Mouse (Mus musculus): Measurements from ENCODE around the gene Nek8. TPM values are rescaled to one million over a fixed set of nuclear protein-coding genes. Genes with fewer than 3 reads are reported as not detected.

The Nek8 gene
- polyA plus RNA-seq, 1 experiment, result 17.9 TPM

DNA sequence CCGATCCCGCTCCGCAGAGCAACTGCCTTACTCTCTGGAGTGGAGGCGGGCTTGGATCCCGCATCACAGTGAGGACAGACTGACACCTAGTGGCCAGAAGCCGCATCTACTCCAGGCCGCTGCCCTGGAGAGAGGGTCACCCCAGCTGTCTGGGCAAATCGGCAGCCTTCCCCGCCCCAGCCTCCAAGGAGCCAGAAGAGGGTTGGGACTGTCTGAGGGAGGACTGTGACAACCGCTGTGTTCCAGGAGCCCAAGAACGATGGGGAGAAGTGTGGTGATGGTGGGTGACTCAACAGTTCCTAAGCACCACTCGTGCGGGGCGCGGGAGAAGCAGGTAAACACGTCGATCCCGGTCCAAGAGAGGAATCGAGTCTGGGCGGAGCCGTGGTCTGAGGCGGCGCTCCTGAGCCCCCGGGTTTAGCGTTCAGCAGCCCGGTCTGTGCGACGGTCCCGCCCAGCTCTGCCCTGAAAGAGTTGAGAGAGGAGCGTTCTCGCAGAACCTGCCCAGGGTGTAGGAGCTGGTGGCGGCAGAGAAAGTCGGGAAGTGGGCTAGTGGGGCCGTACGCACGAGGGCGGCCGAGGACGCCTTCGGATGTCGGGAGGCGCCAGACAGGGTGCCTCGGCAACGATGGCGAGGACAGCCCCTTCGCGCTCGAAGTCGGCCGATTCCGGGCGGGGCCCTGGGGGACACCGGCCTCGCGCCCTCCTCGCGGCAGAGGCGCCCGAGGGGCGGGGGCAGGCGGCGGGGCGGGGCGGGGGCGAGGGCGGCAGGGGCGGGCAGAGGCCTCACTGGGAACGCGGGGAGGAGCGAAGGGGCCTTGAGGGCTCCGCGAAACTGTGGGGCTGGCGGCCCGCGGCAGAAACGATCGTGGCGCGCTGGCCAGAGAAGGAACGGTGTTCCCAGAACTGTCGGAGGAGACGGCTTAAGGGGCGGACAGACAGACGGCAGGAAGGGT is 1.7 kb upstream of the Nek8 start:
- TF ChIP-seq CTCF (IDR thresholded peaks at IDR 0.05; ENCODE audit: borderline replicate concordance, insufficient read depth, low read length) (peak; percentile 88), POLR2A (IDR thresholded peaks at IDR 0.05; ENCODE audit: low read depth, low read length) (peak; percentile 72)
- Histone ChIP-seq H3K27ac (ENCODE audit: insufficient read depth, low read length) (peak overlapping the region; percentile 90), H3K4me1 (ENCODE audit: control insufficient read depth, insufficient read depth, low read length) (peaks cover 5% of the 10 kb centered on the region), H3K4me3 (ENCODE audit: insufficient read depth, low read length) (peak overlapping the region; percentile 63)

DNA sequence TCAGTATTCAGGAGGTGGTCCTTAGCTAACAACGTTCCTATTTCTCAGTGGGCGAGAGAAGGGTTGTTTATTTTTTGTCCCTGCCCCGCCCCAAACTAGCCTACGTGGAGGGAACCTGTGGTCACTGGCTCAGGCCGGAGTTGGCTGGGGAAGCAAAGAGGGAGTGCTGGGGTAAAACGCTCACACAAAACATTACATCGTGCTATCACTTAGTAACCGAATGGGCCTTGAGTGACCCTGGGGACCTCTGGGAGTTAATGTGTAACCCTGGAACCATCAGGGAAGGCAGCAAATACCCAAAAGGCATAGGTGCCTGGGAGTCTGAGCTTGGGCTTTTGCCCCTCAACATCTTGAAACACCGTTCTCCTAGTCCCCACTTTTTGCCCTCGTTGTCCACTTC is 962 bp upstream of the Nek8 start:
- peak overlapping the region; percentile 59 for H3K4me3 ChIP-seq (ENCODE audit: insufficient read depth, low read length)
- TF ChIP-seq POLR2A (IDR thresholded peaks at IDR 0.05; ENCODE audit: low read depth, low read length) (no peak; the same call in 1 of the 2 replicates), CTCF (IDR thresholded peaks at IDR 0.05; ENCODE audit: borderline replicate concordance, insufficient read depth, low read length) (no peak)
- H3K4me1 ChIP-seq (ENCODE audit: control insufficient read depth, insufficient read depth, low read length), result peaks cover 5% of the 10 kb centered on the region

GRCm38 (mm10) chr11:78176905-78177331 is 443 bp upstream of the Nek8 start:
- Histone ChIP-seq H3K4me3 (ENCODE audit: insufficient read depth, low read length) (peak overlapping the region; percentile 59), H3K4me1 (ENCODE audit: control insufficient read depth, insufficient read depth, low read length) (peaks cover 5% of the 10 kb centered on the region), H3K27ac (ENCODE audit: insufficient read depth, low read length) (peak overlapping the region; percentile 98)
- TF ChIP-seq CTCF (IDR thresholded peaks at IDR 0.05; ENCODE audit: borderline replicate concordance, insufficient read depth, low read length) (no peak), POLR2A (IDR thresholded peaks at IDR 0.05; ENCODE audit: low read depth, low read length) (no peak)

More for the DNA sequence above, 962 bp upstream of the Nek8 start:
- H3K27ac ChIP-seq (ENCODE audit: insufficient read depth, low read length), result peak overlapping the region; percentile 98

GRCm38 (mm10) chr11:78175771-78176401 is 589 bp downstream of the Nek8 start:
- Histone ChIP-seq H3K4me3 (ENCODE audit: insufficient read depth, low read length) (peak overlapping the region; percentile 59), H3K4me1 (ENCODE audit: control insufficient read depth, insufficient read depth, low read length) (peaks cover 5% of the 10 kb centered on the region), H3K27ac (ENCODE audit: insufficient read depth, low read length) (peak overlapping the region; percentile 98)
- no peak for TF ChIP-seq CTCF (IDR thresholded peaks at IDR 0.05; ENCODE audit: borderline replicate concordance, insufficient read depth, low read length)
- TF ChIP-seq POLR2A (IDR thresholded peaks at IDR 0.05; ENCODE audit: low read depth, low read length), result no peak

DNA sequence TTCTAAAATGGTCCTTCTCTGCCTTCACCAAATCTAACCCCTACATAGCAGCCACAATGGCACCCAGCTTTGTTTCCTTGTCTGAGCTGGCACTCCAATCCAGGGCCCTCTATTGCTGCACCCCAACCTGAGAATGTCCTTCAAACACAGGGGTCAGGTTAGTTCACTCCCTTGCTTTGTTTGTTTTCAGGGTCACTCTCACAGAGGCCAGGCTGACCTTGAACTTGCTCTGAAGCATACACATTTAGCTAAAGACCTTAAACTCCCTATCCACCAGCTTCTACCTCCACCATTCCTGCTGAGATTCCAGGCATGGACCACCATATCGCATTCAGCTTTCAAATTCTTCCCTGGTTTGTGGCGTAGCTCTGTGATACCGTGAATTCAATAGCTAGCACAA is 2.0 kb downstream of the Nek8 start:
- H3K4me3 ChIP-seq (ENCODE audit: insufficient read depth, low read length), result no peak overlapping the region
- no peaks in the 10 kb centered on the region; the same call in none of the 2 replicates for H3K4me1 ChIP-seq (ENCODE audit: control insufficient read depth, insufficient read depth, low read length)
- TF ChIP-seq POLR2A (IDR thresholded peaks at IDR 0.05; ENCODE audit: low read depth, low read length), result no peak
- no peak for TF ChIP-seq CTCF (IDR thresholded peaks at IDR 0.05; ENCODE audit: borderline replicate concordance, insufficient read depth, low read length)
- H3K27ac ChIP-seq (ENCODE audit: insufficient read depth, low read length), result no peak overlapping the region

DNA sequence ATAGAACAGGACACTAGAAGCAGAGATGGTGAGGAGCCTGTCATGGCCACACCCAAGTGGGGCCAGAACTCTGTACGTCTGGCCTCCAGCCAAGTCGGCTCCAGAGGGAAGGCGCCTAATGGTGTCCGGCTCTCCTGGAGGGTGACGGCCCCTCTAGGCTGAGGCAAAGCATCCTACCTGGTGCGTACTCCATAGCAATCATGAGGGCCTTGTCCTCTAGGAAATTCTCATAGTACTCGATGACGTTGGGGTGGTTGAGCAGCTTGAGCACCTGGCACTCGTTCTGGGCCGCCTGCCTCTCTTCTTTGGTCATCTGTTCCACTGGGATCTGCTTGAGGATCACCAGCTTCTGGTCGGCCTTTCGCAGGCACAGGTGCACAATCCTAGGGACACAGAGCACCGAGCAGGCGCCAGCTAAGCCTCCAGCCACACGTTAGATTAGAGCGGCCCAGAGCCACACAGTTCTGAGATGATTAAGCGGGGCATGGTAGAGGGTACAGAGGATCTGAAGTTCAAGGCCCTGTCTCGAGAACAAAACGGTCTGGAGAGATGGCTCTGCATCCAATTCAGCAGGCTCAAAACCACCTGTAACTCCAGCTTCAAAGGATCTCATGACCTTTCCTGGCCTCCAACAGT is 3.6 kb downstream of the Nek8 start:
- Histone ChIP-seq H3K4me1 (ENCODE audit: control insufficient read depth, insufficient read depth, low read length) (no peaks in the 10 kb centered on the region; the same call in none of the 2 replicates), H3K27ac (ENCODE audit: insufficient read depth, low read length) (no peak overlapping the region), H3K4me3 (ENCODE audit: insufficient read depth, low read length) (no peak overlapping the region)
- no peak for TF ChIP-seq CTCF (IDR thresholded peaks at IDR 0.05; ENCODE audit: borderline replicate concordance, insufficient read depth, low read length)
- TF ChIP-seq POLR2A (IDR thresholded peaks at IDR 0.05; ENCODE audit: low read depth, low read length), result no peak

GRCm38 (mm10) chr11:78172034-78172747 is 4.3 kb downstream of the Nek8 start:
- TF ChIP-seq POLR2A (IDR thresholded peaks at IDR 0.05; ENCODE audit: low read depth, low read length) (no peak), CTCF (IDR thresholded peaks at IDR 0.05; ENCODE audit: borderline replicate concordance, insufficient read depth, low read length) (no peak)
- H3K4me3 ChIP-seq (ENCODE audit: insufficient read depth, low read length), result no peak overlapping the region
- H3K4me1 ChIP-seq (ENCODE audit: control insufficient read depth, insufficient read depth, low read length), result no peaks in the 10 kb centered on the region; the same call in none of the 2 replicates
- H3K27ac ChIP-seq (ENCODE audit: insufficient read depth, low read length), result no peak overlapping the region

DNA sequence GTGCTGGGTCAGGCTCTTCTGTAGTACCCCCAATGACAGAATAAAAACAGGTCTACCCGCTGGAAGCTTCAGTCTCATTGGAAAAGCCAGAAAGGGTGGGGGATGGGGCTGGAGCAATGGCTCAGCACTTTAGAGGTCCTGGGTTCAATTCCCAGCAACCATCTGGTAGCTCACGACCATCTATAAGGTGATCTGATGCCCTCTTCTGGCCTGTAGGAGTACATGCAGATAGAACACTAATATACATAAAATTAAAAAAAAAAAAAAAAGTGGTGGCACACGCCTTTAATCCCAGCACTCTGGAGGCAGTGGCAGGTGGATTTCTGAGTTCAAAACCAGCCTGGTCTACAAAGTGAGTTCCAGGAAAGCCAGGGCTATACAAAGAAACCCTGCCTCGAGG is 5.1 kb downstream of the Nek8 start:
- Histone ChIP-seq H3K27ac (ENCODE audit: insufficient read depth, low read length) (no peak overlapping the region), H3K4me1 (ENCODE audit: control insufficient read depth, insufficient read depth, low read length) (peaks cover 5% of the 10 kb centered on the region), H3K4me3 (ENCODE audit: insufficient read depth, low read length) (no peak overlapping the region)
- TF ChIP-seq CTCF (IDR thresholded peaks at IDR 0.05; ENCODE audit: borderline replicate concordance, insufficient read depth, low read length) (no peak), POLR2A (IDR thresholded peaks at IDR 0.05; ENCODE audit: low read depth, low read length) (no peak)

DNA sequence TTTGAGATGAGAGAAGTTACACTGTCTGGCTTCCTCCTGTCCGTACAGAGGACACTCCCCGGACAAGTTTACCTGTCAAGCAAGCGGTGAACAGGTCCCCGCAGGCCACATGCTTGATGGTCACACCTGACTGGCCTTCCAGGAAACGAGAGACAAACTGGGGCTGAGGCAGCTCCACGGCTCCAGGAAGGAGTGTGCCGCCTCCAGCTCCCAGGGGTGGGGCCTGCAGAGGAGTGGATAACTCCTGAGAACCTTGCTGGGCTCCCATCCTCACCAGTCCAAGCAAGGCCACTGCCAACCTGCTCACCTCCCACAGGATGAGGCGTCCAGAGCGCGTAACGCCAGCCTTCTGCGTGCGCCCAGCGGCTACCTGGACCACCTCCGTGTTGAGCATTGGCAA is 6.2 kb downstream of the Nek8 start:
- Histone ChIP-seq H3K4me3 (ENCODE audit: insufficient read depth, low read length) (no peak overlapping the region), H3K4me1 (ENCODE audit: control insufficient read depth, insufficient read depth, low read length) (peaks cover 5% of the 10 kb centered on the region), H3K27ac (ENCODE audit: insufficient read depth, low read length) (no peak overlapping the region)
- TF ChIP-seq CTCF (IDR thresholded peaks at IDR 0.05; ENCODE audit: borderline replicate concordance, insufficient read depth, low read length), result no peak
- TF ChIP-seq POLR2A (IDR thresholded peaks at IDR 0.05; ENCODE audit: low read depth, low read length), result no peak

All from embryonic fibroblast, embryonic 13.5 days (primary cell).